Mouse (Mus musculus) gonadal fat pad, adult 2 months (tissue): ENCODE results near the gene Kif27. TPM values are rescaled to one million over a fixed set of nuclear protein-coding genes. Genes with fewer than 3 reads are reported as not detected.

Experiments used
- DNase-seq: peaks from one replicate; pipeline ENCODE4 v3.0.0-alpha.2; 2012; ENCODE audit warnings: low read depth
- polyA plus RNA-seq: library from polyadenylated mRNA; depleted of rRNA; stranded (reverse); fragments of >200 nt; gene quantifications from 2 replicates; pipeline ENCODE4 v1.2.3, GENCODE M21; 2012

The Kif27 gene
- polyA plus RNA-seq, 1 experiment, result 0.20 TPM

DNA sequence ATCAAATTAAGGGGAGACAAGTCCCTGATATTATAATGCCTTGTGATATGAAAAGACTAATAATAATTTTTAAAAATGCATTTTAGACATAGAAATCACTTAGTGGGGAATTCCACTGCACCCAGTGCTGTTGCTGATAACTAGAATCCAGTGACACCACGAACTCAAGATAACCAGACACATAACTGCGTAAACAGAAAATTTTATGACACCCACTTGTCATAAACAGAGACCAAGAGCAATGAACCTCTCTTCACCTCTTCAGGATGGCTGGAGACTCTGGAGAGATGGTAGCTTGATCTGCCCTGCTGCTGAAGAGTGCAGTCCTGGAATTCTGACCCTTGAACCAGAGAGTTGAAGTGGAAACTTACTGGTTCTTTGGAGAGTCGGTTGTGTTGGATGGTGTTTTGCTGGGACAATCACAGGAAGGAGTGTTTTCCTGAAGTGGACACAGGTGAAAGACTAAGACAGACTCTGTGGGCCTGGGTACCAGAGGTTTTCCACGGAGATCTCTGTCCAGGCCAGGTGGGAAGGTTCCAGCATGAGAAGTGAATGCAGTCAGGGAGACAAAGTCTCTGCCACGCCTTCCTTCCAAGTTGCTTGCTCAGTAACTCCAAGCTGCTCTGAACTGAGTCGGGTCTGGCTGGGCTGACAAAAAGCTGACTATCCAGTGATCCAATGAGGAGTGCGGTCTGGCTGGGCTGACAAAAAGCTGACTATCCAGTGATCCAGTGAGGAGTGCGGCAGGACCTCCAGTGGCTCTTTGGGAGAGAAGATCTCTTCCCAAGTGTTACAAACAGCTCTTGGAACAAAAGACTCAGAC lies 5.6 kb upstream of the Kif27 start:
- no peak for DNase-seq

DNA sequence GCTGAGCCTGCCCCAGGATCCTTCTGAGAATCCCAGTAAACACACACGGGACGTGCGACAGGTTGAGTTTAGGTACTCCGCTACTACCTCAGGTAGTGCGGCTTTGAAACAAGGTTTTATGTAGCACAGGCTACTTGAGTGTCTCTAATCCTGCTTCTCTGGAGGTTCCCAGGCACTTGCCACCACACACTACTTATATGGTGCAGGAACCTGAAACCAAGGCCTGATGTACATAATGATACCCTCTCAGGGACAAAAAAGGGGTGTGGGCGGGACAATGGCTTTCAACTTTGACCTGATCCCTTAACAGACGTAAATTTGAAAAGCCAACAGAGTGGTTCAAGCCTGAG lies 357 bp upstream of the Kif27 start:
- no peak for DNase-seq

DNA sequence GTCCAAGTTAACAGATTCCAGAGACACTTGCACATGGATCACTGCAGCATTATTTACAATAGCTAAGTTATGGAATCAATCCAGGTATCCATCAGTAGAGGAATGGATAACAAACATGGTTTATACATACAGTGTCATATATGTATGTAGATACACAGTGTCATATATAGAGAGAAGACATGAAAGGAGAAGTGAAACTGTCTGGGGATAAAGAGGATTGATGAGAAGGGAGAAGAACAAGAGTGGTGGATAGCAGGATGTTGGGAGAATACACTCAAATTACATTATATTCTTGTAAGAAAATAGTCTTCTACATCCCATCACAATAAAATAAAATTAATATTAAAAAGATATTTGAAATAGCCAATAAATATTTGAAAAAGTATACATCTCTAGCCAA lies 5.9 kb downstream of the Kif27 start:
- DNase-seq, result no peak

DNA sequence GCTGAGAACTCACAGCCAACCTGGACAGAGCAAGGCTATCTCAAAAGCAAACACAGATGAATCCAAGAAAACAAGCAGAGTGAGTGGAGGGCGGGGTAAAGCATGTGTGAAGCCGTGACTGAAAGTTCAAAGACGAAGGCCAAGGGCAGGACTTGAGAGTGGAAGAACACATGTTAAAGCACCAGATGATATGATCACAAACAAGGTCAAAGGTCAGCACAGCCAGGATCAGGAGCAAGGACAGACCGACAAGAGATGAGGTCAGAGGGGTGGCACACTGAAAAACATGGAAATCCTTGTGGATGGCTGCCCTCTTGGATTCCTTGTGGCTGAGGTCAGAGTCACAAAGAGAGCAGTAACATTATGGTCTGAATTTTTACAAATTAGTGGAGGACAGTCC lies 8.3 kb downstream of the Kif27 start:
- no peak for DNase-seq

DNA sequence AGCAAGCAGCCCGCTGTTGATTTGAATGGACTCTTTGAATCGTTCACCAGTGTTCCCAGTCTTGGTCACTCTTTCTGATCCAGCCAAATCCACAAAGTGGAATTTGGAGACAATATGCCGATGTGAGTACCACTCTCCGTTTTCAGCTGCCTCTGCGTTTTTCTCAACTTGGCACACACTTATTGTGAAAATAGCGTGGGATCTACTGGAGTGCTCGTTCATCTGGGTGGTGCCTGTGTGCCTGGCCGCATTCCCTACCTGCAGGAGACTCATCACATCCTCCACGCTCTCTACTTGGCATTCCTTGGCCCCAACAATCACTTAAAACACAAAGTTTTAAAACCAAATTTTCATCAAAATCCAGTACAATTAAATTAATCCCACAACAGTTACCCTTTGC lies 14.4 kb downstream of the Kif27 start:
- no peak for DNase-seq

DNA sequence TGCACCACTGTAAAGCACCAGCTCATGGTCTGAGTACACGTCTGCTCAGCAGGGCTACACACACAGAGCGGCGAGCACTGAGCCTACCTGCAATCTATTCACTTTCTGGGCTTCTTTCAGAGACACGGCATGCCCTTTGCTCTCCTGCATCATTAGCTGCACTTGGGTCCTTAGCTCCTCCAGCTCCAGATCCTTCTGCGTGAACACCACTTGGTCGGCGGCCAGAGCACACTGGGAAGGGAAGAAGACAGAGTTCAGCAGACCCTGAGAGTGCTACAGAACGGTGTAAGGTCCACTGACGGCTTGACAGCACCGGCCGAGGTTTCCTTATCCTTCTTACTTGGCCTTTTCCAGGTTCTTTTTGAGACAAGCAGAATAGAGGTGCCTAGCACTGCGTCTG lies 21.5 kb downstream of the Kif27 start:
- no peak for DNase-seq

DNA sequence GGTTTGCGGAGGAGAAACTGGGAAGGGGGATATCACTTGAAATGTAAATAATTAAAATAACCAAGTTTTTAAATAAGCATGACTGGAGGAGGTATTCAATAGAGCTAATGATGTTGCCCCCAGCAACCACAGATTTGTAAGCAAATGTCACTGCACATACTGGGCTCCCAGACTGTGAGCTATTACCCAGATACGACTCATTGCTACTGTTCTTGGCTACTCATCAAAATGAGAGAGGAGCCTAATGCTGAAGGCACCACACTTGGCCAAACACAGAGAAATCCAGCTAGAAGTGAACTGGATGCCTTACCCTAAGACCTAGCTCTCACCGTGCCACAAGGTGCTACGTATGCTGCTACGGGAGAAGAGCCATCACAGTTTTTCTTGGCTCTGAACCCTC lies 24.8 kb downstream of the Kif27 start:
- no peak for DNase-seq

DNA sequence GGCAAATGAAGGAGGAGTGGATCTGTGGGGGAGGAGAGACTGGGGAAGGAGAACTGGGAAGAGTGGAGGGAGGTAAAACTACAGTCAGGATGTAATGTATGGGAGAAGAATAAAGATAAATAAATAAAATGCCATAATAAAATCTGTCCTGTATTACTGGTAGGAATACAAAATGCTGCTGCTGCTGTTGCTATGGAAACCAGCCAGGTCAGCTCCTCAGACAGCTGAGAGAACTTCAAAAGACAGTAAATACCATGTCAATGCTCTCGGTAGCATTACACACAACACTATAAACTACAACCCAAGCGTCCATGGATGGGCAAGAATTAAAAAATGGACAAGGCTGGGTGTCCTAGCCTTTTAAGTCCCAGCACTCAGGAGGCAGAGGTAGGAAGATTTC lies 41.2 kb downstream of the Kif27 start:
- DNase-seq, result no peak

DNA sequence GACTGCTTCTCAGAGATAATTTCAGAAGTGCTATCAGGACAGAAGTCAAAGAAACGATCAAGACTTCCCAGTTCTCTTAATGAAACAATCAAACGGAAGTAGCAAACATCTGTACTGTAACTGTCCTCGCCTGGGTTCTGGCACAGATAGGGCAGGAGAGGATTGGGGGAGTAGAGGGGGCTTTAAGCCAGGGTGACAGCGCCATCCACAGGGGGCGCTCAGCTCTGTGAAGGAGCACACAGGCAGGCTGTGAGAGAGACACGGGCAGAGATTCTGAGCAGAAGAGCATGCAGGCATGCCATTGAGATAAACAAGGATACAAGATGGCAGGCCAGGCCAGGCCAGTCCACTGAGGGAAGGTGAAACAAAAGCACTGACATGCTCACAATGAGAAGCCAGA lies 43.9 kb downstream of the Kif27 start:
- DNase-seq, result no peak

DNA sequence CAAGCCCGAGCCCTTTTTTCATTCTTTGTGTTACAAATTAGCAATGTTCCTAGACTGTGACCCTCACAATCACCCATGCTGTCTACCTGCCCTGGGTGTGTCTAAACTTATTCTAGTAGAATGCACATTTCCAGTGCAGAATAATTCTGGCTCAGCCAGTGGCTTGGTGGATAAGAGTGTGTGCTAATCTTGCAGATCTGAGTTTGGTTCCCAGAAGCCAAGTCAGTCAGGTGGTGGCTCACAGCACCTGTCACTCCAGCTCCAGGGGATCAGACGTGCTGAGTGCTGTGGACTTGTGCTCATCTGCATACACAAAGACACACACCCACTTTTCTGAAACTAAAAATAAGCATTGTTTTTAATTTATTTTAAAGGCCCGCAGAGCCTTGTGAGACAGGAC lies 45.2 kb downstream of the Kif27 start:
- no peak for DNase-seq

DNA sequence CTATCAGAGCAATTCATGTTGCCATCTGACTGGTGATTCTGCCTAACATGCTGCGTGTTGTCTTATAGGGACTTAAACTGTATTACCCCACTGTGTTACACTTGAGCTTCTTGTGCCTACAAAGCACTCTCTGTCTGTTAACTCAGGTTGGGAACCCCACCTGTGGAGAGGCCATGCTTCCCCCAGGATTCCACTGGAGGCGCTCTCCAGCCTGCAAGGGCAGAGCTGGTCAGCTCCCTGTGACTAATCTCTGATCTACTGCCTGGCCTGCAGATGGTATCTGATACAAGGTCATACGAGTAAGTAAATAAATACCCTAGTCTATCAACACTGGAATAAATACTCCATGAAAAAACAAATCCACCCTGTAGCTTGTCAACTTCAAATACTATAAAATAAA lies 47.6 kb downstream of the Kif27 start:
- DNase-seq, result no peak

DNA sequence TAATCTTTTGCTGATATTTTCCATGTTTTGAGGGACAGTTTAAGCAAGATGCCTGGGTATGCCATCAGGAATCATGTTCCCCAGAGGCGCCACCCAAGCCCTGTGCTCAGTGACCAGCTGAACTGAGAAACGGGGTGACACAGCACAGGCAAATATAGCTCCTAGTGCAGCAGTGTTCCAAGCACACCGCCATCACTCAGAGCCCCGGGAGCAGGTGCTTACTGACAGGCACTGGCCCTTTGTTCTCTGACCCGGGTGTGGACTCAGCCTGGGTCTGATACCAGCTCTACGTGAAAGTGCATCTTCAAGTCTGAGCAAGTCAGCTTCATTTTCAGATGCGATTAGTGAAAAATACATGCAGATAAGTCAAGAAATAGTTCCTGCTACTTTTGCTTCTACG lies 49.4 kb downstream of the Kif27 start:
- DNase-seq, result no peak

DNA sequence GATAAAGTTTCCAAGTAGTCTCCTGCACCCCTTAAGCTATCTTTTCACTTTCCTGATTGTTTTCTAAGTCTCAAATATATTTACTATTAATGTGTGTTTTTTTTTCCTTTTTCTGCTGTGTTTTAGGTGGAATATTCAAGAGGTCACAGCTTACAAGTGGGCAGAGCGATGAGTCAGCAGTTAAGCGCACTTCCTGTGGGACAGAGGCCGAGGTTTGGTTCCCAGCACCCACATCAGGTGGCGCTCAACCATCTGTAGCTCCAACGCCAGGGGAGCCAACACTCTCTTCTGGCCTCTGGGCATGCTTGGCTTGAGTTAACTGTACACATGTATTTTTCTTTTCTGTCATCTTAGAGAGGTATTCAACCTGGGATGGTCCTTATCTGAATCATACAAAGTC lies 51.5 kb downstream of the Kif27 start:
- no peak for DNase-seq

DNA sequence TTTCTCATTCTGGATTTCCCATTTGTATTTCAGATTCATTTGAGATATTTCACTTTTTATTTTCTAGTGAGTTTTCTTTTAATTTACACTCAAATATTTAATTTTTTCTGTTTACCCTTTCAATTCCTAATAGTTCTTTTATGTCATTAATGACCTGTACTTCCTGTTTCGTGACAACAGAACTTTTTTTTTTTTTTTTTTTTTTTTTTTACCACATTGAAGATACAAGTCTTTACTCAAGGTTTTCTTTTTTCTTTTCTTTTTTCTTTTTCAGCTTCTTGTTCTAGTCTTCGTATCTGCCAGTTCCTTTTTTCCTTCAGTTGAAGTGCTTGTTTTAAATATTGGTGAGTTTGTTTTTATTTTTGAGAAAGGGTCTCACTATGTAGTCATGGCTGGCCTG lies 53.7 kb downstream of the Kif27 start:
- no peak for DNase-seq

DNA sequence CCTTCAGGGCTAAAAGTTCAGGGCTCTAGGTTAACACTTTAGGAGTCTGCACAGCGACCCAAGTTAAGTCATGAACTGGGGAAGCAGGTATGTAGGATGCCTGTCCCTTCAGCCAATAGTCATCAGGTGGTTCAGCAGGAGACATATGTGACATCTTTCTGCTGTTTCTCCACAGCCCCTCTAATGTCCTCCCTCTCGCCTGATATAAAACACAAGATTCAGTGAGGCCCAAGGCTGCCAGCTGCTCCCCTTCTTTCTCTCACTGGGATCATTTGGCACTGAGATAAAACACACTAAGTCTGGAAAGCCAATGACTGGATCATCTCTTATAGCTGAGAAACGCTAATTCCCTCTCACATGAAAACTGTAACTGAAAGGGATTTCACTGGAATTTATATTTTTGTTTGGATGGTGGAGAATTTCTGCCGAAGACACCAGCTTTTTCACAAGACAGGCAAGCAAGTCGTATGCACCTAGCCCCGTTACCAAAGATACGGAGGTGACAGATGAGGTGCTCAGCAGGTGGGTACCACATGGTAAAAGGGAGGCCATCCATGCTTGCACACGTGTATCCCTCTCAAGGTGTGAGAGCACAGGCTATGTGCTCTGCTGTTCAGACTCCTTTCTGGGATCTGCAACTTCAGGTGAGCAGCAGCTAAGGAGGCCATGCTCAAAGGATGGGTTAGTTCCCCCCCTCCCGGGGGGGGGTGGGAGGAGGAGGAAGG lies 56.3 kb downstream of the Kif27 start:
- no peak for DNase-seq

DNA sequence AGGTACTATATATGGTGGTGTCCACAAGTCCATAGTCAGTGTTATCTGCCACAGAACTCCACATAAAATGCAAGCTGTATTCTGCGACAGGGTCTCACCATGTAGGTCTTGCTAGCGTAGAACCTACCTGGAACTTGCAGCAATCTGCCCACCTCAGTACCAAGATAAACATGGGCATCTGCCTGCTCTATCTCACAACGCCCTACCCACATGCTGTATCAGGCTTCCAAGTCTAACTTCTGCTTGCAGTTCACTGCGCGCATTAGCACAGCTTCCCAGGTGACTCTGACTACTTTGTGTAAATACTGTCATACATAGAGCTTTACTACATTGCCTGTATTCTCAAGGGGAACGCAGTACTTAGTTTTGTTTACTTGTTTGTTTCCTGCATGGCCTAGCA lies 57.0 kb downstream of the Kif27 start:
- DNase-seq, result no peak

DNA sequence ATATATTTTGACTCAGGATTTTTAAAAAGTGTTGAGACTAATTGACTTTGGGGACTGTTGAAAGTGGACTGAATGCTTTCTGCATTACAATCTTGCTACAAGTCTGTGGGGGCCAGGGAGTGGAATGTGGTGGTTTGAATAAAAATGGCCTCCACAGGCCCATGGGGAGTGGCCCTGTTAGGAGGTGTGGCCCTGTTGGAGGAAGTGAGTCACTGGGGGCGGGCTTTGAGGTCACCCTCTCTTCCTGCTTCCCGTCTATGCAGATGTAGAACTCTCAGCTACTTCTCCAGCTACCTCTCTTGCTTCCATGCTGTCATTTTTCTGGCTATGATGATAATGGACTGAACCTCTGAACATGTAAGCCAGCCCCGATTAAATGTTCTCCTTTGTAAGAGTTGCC lies 60.2 kb downstream of the Kif27 start:
- no peak for DNase-seq

DNA sequence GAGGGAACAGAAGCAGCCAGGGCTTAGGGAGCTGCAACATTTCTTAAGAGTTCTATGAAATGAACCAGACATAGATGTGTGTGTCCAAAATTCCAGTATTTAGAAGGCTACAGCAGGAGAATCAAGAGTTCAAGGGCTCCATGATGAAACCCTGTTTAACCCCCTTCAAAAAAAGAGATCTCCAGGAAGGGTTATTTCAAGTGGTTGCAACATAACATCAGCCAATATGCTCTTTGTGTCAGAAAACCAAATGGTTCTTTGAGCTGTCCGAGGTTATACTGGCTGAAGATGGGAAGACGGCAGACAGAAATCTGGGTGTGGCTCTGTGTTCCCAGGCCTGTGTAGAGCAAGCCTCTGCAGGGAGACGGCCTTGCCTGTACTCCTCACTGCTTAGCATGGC lies 63.3 kb downstream of the Kif27 start:
- no peak for DNase-seq

DNA sequence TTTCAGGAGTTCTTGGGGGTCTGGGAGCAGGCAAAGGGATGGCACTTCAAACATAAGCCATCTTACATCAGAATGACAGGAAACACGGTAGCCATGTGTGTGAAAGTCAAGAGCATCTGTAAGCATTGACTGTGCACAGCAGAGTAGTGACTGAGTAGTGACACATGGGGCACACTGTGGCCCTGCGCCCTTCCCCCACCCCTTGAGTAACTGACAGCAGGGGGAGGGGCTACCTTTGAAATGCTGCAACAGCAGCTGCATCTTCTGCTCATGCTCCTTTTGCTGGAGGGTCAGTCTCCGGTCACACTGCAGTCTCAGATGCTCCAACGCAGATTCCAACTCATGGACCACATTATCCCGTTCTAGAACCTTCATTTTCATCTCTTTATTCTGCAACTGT lies 66.1 kb downstream of the Kif27 start:
- no peak for DNase-seq

DNA sequence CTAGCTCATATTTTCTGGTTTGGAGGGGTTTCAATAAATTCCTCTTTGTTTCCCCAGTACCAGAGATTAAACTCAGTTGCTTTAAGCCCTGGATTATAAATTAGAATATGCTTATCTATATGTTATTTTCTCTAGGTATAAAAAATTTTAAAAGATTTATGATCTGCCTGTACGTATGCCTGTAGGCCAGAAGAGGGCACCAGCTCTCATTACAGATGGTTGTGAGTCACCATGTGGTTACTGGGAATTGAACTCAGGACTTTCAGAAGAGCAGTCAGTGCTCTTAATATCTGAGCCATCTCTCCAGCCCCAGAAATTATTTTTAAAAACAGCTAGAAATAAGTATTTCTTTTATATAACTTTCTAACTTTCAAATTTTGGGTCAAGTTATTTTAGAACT lies 69.6 kb downstream of the Kif27 start:
- no peak for DNase-seq

DNA sequence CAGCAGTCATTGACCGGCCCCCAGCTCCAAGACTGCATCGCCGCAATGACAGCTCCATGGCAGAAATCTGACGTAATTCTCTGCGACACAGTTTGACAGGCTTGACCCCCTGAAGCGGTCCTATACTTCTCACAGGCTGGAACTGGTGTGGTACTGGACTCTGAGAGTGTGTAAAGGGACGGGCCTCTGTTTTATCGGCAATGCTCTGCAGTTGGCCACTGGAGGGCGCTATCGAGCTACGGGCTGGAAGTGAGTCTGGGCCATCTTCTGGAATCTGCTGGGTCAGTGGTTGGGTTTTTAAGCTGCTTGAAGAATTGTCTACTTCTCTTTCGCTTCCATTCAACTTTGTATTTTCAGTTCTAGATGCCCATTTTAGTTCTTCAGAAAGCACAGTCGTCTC lies 71.1 kb downstream of the Kif27 start:
- no peak for DNase-seq

DNA sequence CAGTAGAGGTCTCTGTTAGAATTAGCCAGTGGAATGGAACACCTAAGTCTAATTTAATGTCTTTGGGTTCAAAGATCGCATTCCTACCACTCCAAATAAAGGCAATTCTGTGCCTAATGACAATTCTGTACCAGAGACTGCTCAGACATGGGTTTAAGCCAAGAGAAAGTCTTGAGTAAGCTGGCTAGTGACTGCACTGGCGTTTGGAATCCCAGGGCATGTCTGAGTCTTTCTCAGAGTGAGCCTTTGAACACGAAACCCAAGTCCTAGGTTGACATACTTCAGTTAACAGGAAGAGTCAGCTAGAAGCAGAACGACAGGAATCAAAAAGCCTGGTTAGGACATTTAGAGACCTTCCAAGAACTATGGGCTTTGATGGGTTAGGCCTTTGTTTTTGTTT lies 75.5 kb downstream of the Kif27 start:
- no peak for DNase-seq

DNA sequence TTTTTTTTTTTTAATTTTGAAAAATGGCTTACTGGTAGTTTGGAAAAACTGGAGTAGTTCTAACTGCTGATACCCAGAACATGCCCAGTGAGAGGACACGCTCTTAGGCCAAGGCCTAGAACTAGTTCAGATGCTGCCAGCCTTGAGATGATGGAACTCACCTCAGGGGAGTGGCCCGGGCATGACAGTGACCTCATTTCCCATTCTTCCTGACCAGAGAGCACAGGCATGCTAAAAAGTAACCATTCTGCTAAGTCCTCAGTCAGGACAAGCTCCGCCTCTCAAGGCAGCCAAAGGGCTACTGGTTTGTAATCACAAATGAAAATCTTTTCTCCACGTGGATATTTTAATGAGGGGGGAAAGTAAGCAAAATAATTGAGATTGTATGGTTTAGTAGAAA lies 77.0 kb downstream of the Kif27 start:
- DNase-seq, result no peak

DNA sequence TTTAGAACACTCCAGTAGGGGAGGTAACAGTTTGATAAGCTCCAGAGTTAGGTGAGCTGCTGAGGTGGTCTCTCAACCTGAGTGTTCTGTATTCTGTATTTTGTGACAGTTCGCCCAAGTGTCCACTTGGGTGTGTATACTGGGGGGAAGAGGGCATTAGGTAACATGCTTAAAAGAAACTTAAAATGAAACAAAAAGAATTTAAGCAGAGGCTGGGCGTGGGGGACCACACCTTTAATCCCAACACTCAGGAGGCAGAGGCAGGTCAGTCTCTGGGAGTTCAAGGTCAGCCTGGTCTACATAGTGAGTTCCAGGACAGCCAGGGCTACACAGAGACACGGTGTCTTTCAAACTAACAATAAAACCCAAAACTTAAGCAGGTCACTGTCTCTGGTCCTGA lies 78.4 kb downstream of the Kif27 start:
- DNase-seq, result no peak
